Mouse (Mus musculus) cortical plate, adult 2 months (tissue): Measurements from ENCODE around the gene Fam166a.

Experiments
- CTCF ChIP-seq: fragments of 200-500 bp; IDR thresholded peaks from 2 replicates; pipeline ENCODE4 v1.5.1; 2011; ENCODE audit warnings: mild to moderate bottlenecking, control low read depth, low read length; ENCODE audit not compliant: insufficient read depth; ENCODE audit errors: extremely low read depth
- POLR2A ChIP-seq: fragments of 200-500 bp; IDR thresholded peaks from 2 replicates; pipeline ENCODE4 v1.6.1; 2011; ENCODE audit warnings: mild to moderate bottlenecking, low read length, control low read depth; ENCODE audit not compliant: insufficient read depth; ENCODE audit errors: extremely low read depth

DNA sequence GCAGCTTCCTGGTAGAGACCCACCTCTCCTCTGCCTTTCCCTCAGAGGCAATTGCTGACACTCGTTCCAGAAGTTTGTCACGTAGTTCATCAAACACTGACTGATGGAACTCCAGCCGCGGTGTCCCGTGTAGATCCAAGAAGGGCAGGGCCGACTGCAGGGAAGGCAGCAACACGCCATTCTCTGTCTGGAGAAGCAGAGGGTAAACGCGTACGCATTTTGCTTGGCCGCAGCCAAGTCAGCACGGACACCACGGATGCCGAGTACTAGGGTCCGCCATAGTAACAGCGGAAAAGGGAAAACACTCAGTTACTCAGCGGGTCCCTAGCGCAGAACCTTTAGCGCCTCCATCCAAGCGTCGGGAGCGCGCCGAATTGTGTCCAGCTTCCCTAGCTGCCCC is 7.9 kb upstream of the Fam166a start:
- no peak for TF ChIP-seq CTCF
- TF ChIP-seq POLR2A = peak; percentile 17; the same call in 1 of the 2 replicates
